ENCODE assay signal across 8 mouse cellular contexts in the genomic region with DNA sequence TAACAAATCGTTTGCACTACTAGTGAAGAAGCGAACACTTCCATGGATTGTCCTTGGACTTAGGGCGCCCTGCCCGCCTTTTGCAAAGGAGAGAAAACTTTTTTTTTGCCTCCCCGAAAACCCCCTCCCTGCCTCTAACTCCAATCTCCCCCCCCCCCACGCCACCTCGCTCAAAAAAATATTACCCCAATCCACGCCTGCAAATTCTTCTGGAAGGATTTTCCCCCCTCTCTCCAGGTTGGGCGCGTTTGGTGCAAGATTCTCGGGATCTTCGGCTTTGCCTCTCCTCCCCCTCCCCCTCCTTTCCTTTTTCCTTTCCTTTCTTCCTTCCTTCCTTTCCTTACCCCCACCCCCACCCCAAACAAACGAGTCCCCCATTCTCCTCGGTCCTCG. TPM values are rescaled to one million over a fixed set of nuclear protein-coding genes. Genes with fewer than 3 reads are reported as not detected.
DNase-seq lines count a peak whose midpoint lies in the region; ATAC-seq and TF ChIP-seq lines count a peak whose summit lies in the region.

No protein-coding gene starts in this region.

- no peaks in the 10 kb centered on the region for H3K36me3 ChIP-seq in heart, embryonic 10.5 days
- no peaks in the 10 kb centered on the region for H3K36me3 ChIP-seq in E14TG2a.4 (ENCODE audit: insufficient read depth, low read length)
- H3K36me3 ChIP-seq in forebrain, embryonic 16.5 days (ENCODE audit: control insufficient read depth, insufficient read depth): no peaks in the 10 kb centered on the region
- H3K36me3 ChIP-seq in liver, embryonic 14.5 days (replicated peaks; ENCODE audit: control insufficient read depth, insufficient read depth, low read depth): no peaks in the 10 kb centered on the region

- no peak for DNase-seq in heart, embryonic 10.5 days (ENCODE audit: low spot score)
- no peak for DNase-seq in heart, postnatal 4 days
- no peak for DNase-seq in liver, embryonic 14.5 days (ENCODE audit: low read depth in 3 of 3, low spot score in 3 of 3)
- DNase-seq in thymus, adult 18-20 months: no peak
- no peak for DNase-seq in thymus, postnatal 14 days
- no peak for DNase-seq in spleen, postnatal 10 days (ENCODE audit: low spot score in 2 of 2)

- TF ChIP-seq CTCF in E14TG2a.4 (conservative IDR thresholded peaks at IDR 0.05; ENCODE audit: low read length): no peak
- no peak for TF ChIP-seq CTCF in liver, embryonic 14.5 days (IDR thresholded peaks at IDR 0.05; ENCODE audit: low read depth)

- H3K9me3 ChIP-seq in heart, embryonic 10.5 days: no peaks in the 10 kb centered on the region
- H3K9me3 ChIP-seq in E14TG2a.4 (ENCODE audit: low read length): no peaks in the 10 kb centered on the region
- H3K9me3 ChIP-seq in forebrain, embryonic 16.5 days (ENCODE audit: control insufficient read depth, low read length): no peaks in the 10 kb centered on the region
- no peaks in the 10 kb centered on the region for H3K9me3 ChIP-seq in liver, embryonic 14.5 days (ENCODE audit: control insufficient read depth, low read length)

- 1% methylated on average over 15 of the region's 15 CpGs for WGBS in heart, embryonic 10.5 days
- WGBS in forebrain, embryonic 16.5 days: under 1% methylated on average over 15 of the region's 15 CpGs
- under 1% methylated on average over 15 of the region's 15 CpGs for WGBS in liver, embryonic 14.5 days (ENCODE audit: insufficient replicate concordance)

- H3K27ac ChIP-seq in heart, embryonic 10.5 days: 0 out of 2 replicates have a peak overlapping the region, but pooled peaks have one; percentile 36
- H3K27ac ChIP-seq in forebrain, embryonic 16.5 days (ENCODE audit: low read length): peak overlapping the region; percentile 88
- H3K27ac ChIP-seq in liver, embryonic 14.5 days: no peak overlapping the region

- H3K4me1 ChIP-seq in heart, embryonic 10.5 days: peaks cover 26% of the 10 kb centered on the region
- H3K4me1 ChIP-seq in E14TG2a.4 (replicated peaks; ENCODE audit: low read depth, low read length): peaks cover 27% of the 10 kb centered on the region
- peaks cover 46% of the 10 kb centered on the region for H3K4me1 ChIP-seq in forebrain, embryonic 16.5 days (replicated peaks; ENCODE audit: control insufficient read depth, insufficient read depth, low read length)
- H3K4me1 ChIP-seq in liver, embryonic 14.5 days (replicated peaks; ENCODE audit: control insufficient read depth in 2 of 2, insufficient read depth in 2 of 2, low read length in 1 of 2): no peaks in the 10 kb centered on the region

- TF ChIP-seq EP300 in liver, embryonic 14.5 days (IDR thresholded peaks at IDR 0.05; ENCODE audit: low read depth): no peak

- peak; percentile 0; the same call in 1 of the 2 replicates for ATAC-seq in forebrain, embryonic 16.5 days
- ATAC-seq in liver, embryonic 14.5 days (ENCODE audit: insufficient read depth): no peak

- H3K4me3 ChIP-seq in heart, embryonic 10.5 days: peak overlapping the region; percentile 60
- H3K4me3 ChIP-seq in E14TG2a.4 (replicated peaks; ENCODE audit: low read length): peak overlapping the region; percentile 70
- peak overlapping the region; percentile 70 for H3K4me3 ChIP-seq in forebrain, embryonic 16.5 days (replicated peaks; ENCODE audit: low read length)
- no peak overlapping the region for H3K4me3 ChIP-seq in liver, embryonic 14.5 days (ENCODE audit: insufficient read depth in 1 of 2, low read depth in 2 of 2, low read length in 2 of 2)

- H3K9ac ChIP-seq in forebrain, embryonic 16.5 days (replicated peaks; ENCODE audit: low read depth, low read length): peak overlapping the region; percentile 72
- no peak overlapping the region for H3K9ac ChIP-seq in liver, embryonic 14.5 days (replicated peaks)

- peaks cover 97% of the 10 kb centered on the region for H3K27me3 ChIP-seq in heart, embryonic 10.5 days (ENCODE audit: insufficient read depth, poor library complexity, severe bottlenecking)
- peaks cover 99% of the 10 kb centered on the region for H3K27me3 ChIP-seq in E14TG2a.4 (ENCODE audit: insufficient read depth, low read length)
- peaks cover 20% of the 10 kb centered on the region for H3K27me3 ChIP-seq in forebrain, embryonic 16.5 days (replicated peaks; ENCODE audit: control insufficient read depth, insufficient read depth, low read length)
- peaks cover 100% of the 10 kb centered on the region for H3K27me3 ChIP-seq in liver, embryonic 14.5 days (ENCODE audit: control insufficient read depth, insufficient read depth, low read length)

- peak overlapping the region; percentile 85 for H3K4me2 ChIP-seq in forebrain, embryonic 16.5 days (ENCODE audit: low read length)
- peak overlapping the region; percentile 4; the same call in 1 of the 2 replicates for H3K4me2 ChIP-seq in liver, embryonic 14.5 days (ENCODE audit: low read depth)

RNA-seq across cellular contexts. Expression of a gene that starts 0.6 kb away (rescaled TPM):
- 1.1 and 1.7 TPM in 2 replicates for polyA plus RNA-seq in heart, embryonic 10.5 days (2016; fragmentation: Nextera tagmentation; extraction: Ambion mirVana)
- total RNA-seq in heart, postnatal 4 days (2021): not detected
- polyA plus RNA-seq in forebrain, embryonic 16.5 days (2015; fragmentation: Nextera tagmentation; extraction: Ambion mirVana): 13.1 and 13.8 TPM in 2 replicates
- polyA plus RNA-seq in liver, embryonic 14.5 days (2012; rRNA removed): 0.01 and 0.06 TPM in 2 replicates
- not detected in 2 replicates for polyA plus RNA-seq in liver, embryonic 14.5 days (2014; fragmentation: Nextera tagmentation; extraction: Ambion mirVana)

Comparison
In these comparisons a context has a peak if more than half of its experiments do, and no peak if none do; other contexts are left out.
1. H3K4me3 ChIP-seq: peak in heart, embryonic 10.5 days (single experiment), E14TG2a.4 (single experiment) and forebrain, embryonic 16.5 days (single experiment); none in liver, embryonic 14.5 days (0 of 2).